8 mouse cellular contexts compared by ENCODE assay signal in genomic region chr11:88692374-88692773, GRCm38 (mm10). TPM values are rescaled to one million over a fixed set of nuclear protein-coding genes. Genes with fewer than 3 reads are reported as not detected.
DNase-seq lines count a peak whose midpoint lies in the region; ATAC-seq lines count a peak whose summit lies in the region.

No protein-coding gene starts in this region.

- DNase-seq in heart, adult 18-20 months = peak; percentile 61 to 64
- DNase-seq in heart, postnatal 36 days = no peak
- peak; percentile 29 to 36 for DNase-seq in heart, postnatal 14 days
- no peak for DNase-seq in gastrocnemius, postnatal 10 days
- DNase-seq in layer of hippocampus, adult 8-10 months (ENCODE audit: low spot score in 2 of 2) = no peak
- DNase-seq in left cerebral cortex, adult 11 months (ENCODE audit: low spot score) = no peak

- peak; percentile 96 for ATAC-seq in common myeloid progenitor, adult 5-6 weeks (replicated peaks; ENCODE audit: low read depth, poor library complexity, severe bottlenecking)
- 0 out of 2 replicates have a peak, but pooled peaks have one; percentile 55 for ATAC-seq in monocyte, adult 5-6 weeks (replicated peaks; ENCODE audit: insufficient number of reproducible peaks, low FRiP score, low TSS enrichment, poor library complexity, severe bottlenecking)

- intact Hi-C loops in heart, postnatal 36 days (cut with DNase I) = no loop called here
- intact Hi-C loops in heart, postnatal 14 days (cut with DNase I) = loop anchor here (5.0 kb wide), 1 partner anchor 70 kb away; no protein-coding TSS in a partner anchor

RNA-seq across cellular contexts. Expression of gene Msi2, which starts 25.9 kb away (rescaled TPM):
- total RNA-seq in heart, adult 18-20 months (2021) = 100 to 1,000 TPM; 179 to 203 TPM
- total RNA-seq in heart, postnatal 36 days (2021) = 100 to 1,000 TPM; 192 TPM
- total RNA-seq in common myeloid progenitor, adult 5-6 weeks (2017) = 151 and 179 TPM in 2 replicates
- total RNA-seq in heart, postnatal 14 days (2021) = 100 to 1,000 TPM; 196 to 206 TPM
- total RNA-seq in monocyte, adult 5-6 weeks (2017) = 19.4 to 72.0 TPM (median 35.2 TPM) in 3 replicates
- total RNA-seq in gastrocnemius, postnatal 10 days (2021) = 100 to 1,000 TPM; 186 to 195 TPM
- 100 to 1,000 TPM; 102 to 121 (median 109) TPM for total RNA-seq in layer of hippocampus, adult 8-10 months (2022)

Comparison
In these comparisons a context has a peak if more than half of its experiments do, and no peak if none do; other contexts are left out.
1. DNase-seq: peak in heart, adult 18-20 months (2 of 2) and heart, postnatal 14 days (2 of 2); none in heart, postnatal 36 days (0 of 2), gastrocnemius, postnatal 10 days (single experiment), layer of hippocampus, adult 8-10 months (0 of 2) and left cerebral cortex, adult 11 months (single experiment).